Comparison of ENCODE assay signal across 10 mouse cellular contexts in genomic region chr11:6677530-6677929, GRCm38 (mm10). TPM values are rescaled to one million over a fixed set of nuclear protein-coding genes. Genes with fewer than 3 reads are reported as not detected.
DNase-seq lines count a peak whose midpoint lies in the region; ATAC-seq and TF ChIP-seq lines count a peak whose summit lies in the region.
"Had no signal": no experiment of that assay in that cellular context is flagged by ENCODE, and none has a peak within 500 bp of the region (broad histone marks: within the 10 kb centered on the region; RNA-seq: fewer than 3 reads in every experiment).

No protein-coding gene starts in this region.

- no peak overlapping the region for H3K4me2 ChIP-seq in hindbrain, embryonic 11.5 days (replicated peaks; ENCODE audit: low read depth, low read length)
- no peak overlapping the region for H3K4me2 ChIP-seq in lung, postnatal 0 days (replicated peaks; ENCODE audit: low read depth, low read length)

- peak; percentile 67 for TF ChIP-seq CTCF in lung, postnatal 0 days (IDR thresholded peaks at IDR 0.05)

- 21% methylated on average over 7 of the region's 7 CpGs for WGBS in hindbrain, embryonic 11.5 days
- WGBS in lung, postnatal 0 days = 30% methylated on average over 7 of the region's 7 CpGs

- no peak overlapping the region for H3K9ac ChIP-seq in hindbrain, embryonic 11.5 days (ENCODE audit: low read depth, low read length)
- H3K9ac ChIP-seq in lung, postnatal 0 days (replicated peaks; ENCODE audit: low read depth) = no peak overlapping the region

- no peaks in the 10 kb centered on the region for H3K27me3 ChIP-seq in hindbrain, embryonic 11.5 days (ENCODE audit: control insufficient read depth, insufficient read depth, low read length)
- no peaks in the 10 kb centered on the region for H3K27me3 ChIP-seq in lung, postnatal 0 days (replicated peaks; ENCODE audit: insufficient read depth, low read length)

- no peaks in the 10 kb centered on the region for H3K9me3 ChIP-seq in hindbrain, embryonic 11.5 days (ENCODE audit: control insufficient read depth, low read length)
- no peaks in the 10 kb centered on the region for H3K9me3 ChIP-seq in lung, postnatal 0 days (ENCODE audit: low read length)

- ATAC-seq in hindbrain, embryonic 11.5 days (ENCODE audit: low FRiP score) = peak; percentile 62
- no peak for ATAC-seq in lung, postnatal 0 days
- ATAC-seq in CD4-positive, CD25-positive, alpha-beta regulatory T cell, adult 4 months = no peak
- ATAC-seq: Patski had no signal

- intact Hi-C loops in gastrocnemius, postnatal 14 days (cut with DNase I; ENCODE audit: low total_unique reads) = no loop called here
- intact Hi-C loops in gastrocnemius, postnatal 36 days (cut with DNase I) = no loop called here
- intact Hi-C loops in left cerebral cortex, postnatal 36 days (cut with DNase I) = no loop called here

- H3K4me1 ChIP-seq in hindbrain, embryonic 11.5 days (replicated peaks; ENCODE audit: control insufficient read depth, insufficient read depth, low read length) = no peaks in the 10 kb centered on the region
- no peaks in the 10 kb centered on the region for H3K4me1 ChIP-seq in lung, postnatal 0 days (ENCODE audit: insufficient read depth, low read depth, low read length)

- no peaks in the 10 kb centered on the region for H3K36me3 ChIP-seq in hindbrain, embryonic 11.5 days (ENCODE audit: control insufficient read depth, insufficient read depth, low read length)
- no peaks in the 10 kb centered on the region for H3K36me3 ChIP-seq in lung, postnatal 0 days (ENCODE audit: insufficient read depth, low read length)

- TF ChIP-seq EP300 in lung, postnatal 0 days (IDR thresholded peaks at IDR 0.05) = no peak

- peak; percentile 29 for DNase-seq in gastrocnemius, postnatal 14 days
- no peak for DNase-seq in gastrocnemius, postnatal 36 days
- DNase-seq in adrenal gland, postnatal 14 days = peak; percentile 60
- DNase-seq in hindbrain, embryonic 11.5 days (ENCODE audit: low spot score) = peak; percentile 36
- DNase-seq in lung, postnatal 0 days (ENCODE audit: low spot score) = no peak
- no peak for DNase-seq in left cerebral cortex, postnatal 36 days (ENCODE audit: low spot score in 2 of 2)
- DNase-seq in left cerebral cortex, adult 9 months (ENCODE audit: low spot score in 2 of 2) = no peak

- H3K4me3 ChIP-seq in hindbrain, embryonic 11.5 days (ENCODE audit: low read depth, low read length) = no peak overlapping the region
- no peak overlapping the region for H3K4me3 ChIP-seq in lung, postnatal 0 days (ENCODE audit: low read depth, low read length)

- no peak overlapping the region for H3K27ac ChIP-seq in hindbrain, embryonic 11.5 days (ENCODE audit: low read depth, low read length)
- H3K27ac ChIP-seq in lung, postnatal 0 days (ENCODE audit: low read length) = no peak overlapping the region

RNA-seq across cellular contexts. Expression of gene Ramp3, which starts 19.2 kb away (rescaled TPM):
- under 1 TPM; 0.38 to 0.68 TPM for total RNA-seq in gastrocnemius, postnatal 14 days (2021)
- total RNA-seq in gastrocnemius, postnatal 36 days (2021) = under 1 TPM in 1 of 2 experiments, not detected in 1; 0.81 TPM
- total RNA-seq in adrenal gland, postnatal 14 days (2021) = 11.0 and 11.5 TPM in 2 replicates
- 4.3 and 6.7 TPM in 2 replicates for polyA plus RNA-seq in hindbrain, embryonic 11.5 days (2014; fragmentation: Nextera tagmentation; extraction: Ambion mirVana)
- polyA plus RNA-seq in lung, postnatal 0 days (2015; fragmentation: Nextera tagmentation; extraction: Ambion mirVana) = 9.6 and 22.1 TPM in 2 replicates
- total RNA-seq in left cerebral cortex, postnatal 36 days (2021) = 10 to 100 TPM; 13.6 to 26.8 TPM
- 1 to 10 TPM; 4.2 to 5.6 TPM for polyA plus RNA-seq in CD4-positive, CD25-positive, alpha-beta regulatory T cell, adult 4 months (2017; shearing (Covaris generic))

RNA-seq across cellular contexts. Expression of gene Wap, which starts 39.1 kb away (rescaled TPM):
- not detected for total RNA-seq in gastrocnemius, postnatal 14 days (2021)
- not detected for total RNA-seq in gastrocnemius, postnatal 36 days (2021)
- total RNA-seq in adrenal gland, postnatal 14 days (2021) = not detected in 2 replicates
- not detected in 2 replicates for polyA plus RNA-seq in hindbrain, embryonic 11.5 days (2014; fragmentation: Nextera tagmentation; extraction: Ambion mirVana)
- polyA plus RNA-seq in lung, postnatal 0 days (2015; fragmentation: Nextera tagmentation; extraction: Ambion mirVana) = 27.6 TPM in 1 of 2 replicates, not detected in the other
- total RNA-seq in left cerebral cortex, postnatal 36 days (2021) = not detected
- polyA plus RNA-seq in CD4-positive, CD25-positive, alpha-beta regulatory T cell, adult 4 months (2017; shearing (Covaris generic)) = not detected
- total RNA-seq: heart, adult 18-20 months had no signal
- polyA plus RNA-seq: Patski had no signal

RNA-seq across cellular contexts. Expression of gene Tbrg4, which starts 51.7 kb away (rescaled TPM):
- 10 to 100 TPM; 63.5 to 64.6 TPM for total RNA-seq in gastrocnemius, postnatal 14 days (2021)
- 10 to 100 TPM; 66.8 to 71.7 TPM for total RNA-seq in gastrocnemius, postnatal 36 days (2021)
- 85.1 and 90.4 TPM in 2 replicates for total RNA-seq in adrenal gland, postnatal 14 days (2021)
- 31.8 and 34.6 TPM in 2 replicates for polyA plus RNA-seq in hindbrain, embryonic 11.5 days (2014; fragmentation: Nextera tagmentation; extraction: Ambion mirVana)
- 10.8 and 10.9 TPM in 2 replicates for polyA plus RNA-seq in lung, postnatal 0 days (2015; fragmentation: Nextera tagmentation; extraction: Ambion mirVana)
- total RNA-seq in left cerebral cortex, postnatal 36 days (2021) = 10 to 100 TPM; 48.3 to 58.7 TPM
- 10 to 100 TPM; 27.9 to 60.5 TPM for polyA plus RNA-seq in CD4-positive, CD25-positive, alpha-beta regulatory T cell, adult 4 months (2017; shearing (Covaris generic))

Comparison
In these comparisons a context has a peak if more than half of its experiments do, and no peak if none do; other contexts are left out.
1. DNase-seq: peak in gastrocnemius, postnatal 14 days (single experiment), adrenal gland, postnatal 14 days (single experiment) and hindbrain, embryonic 11.5 days (single experiment); none in gastrocnemius, postnatal 36 days (0 of 2), lung, postnatal 0 days (single experiment), left cerebral cortex, postnatal 36 days (0 of 2) and left cerebral cortex, adult 9 months (0 of 2).